Mouse (Mus musculus) urinary bladder, postnatal 14 days (tissue): Measurements from ENCODE around the gene Gfpt1.
"Not testable (repeated sequence)": the region's sequence is repeated elsewhere in the genome, so short reads cannot be mapped to it uniquely, and the experiment has no call there.

ENCODE experiments used
- DNase-seq: peaks from one replicate; pipeline ENCODE4 v3.0.0; 2021; ENCODE audit warnings: low spot score

The Gfpt1 gene

DNA sequence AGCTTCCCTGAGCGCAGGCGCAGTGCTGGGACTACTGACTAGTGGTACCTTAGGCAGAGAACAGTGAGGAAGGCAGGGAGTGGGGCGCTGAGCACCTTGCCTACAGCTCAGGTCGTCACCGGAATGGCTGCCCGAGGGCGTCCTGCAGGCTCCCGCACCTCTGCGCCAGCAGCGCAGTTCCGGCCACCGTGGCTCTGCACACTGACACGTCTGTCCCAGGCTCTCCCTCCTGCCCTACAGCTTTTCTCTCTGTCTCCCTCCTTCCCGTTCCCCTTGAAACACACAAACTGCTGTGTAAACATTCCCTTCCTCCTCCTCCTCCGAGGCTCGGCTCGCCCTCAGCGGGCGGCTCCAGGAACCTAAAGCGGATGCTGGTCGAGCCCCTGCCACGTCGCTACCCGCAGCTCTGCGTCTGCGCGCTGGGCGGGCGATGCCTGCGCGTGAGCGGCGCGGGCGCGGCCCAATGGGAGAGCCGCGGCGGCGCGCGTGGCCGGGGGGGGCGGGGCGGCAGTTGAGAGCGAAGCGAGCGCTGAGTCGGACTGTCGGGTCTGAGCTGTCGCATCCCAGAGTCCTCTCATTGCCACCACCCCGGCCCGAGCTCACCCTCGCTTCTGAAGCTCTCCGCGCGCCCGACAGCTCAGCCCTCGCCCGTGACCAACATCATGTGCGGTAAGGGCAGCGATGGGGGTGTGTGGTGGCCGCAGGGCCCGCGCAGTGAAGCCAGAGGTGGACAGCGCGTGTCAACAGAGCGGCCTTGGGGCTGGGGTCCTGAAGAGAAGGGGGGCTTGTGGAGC is at the start of gene Gfpt1:
Gene Gfpt1 (plus strand): TSS at position 510 of the 794 bp plus-strand sequence.
- DNase-seq, result peak; percentile 97

DNA sequence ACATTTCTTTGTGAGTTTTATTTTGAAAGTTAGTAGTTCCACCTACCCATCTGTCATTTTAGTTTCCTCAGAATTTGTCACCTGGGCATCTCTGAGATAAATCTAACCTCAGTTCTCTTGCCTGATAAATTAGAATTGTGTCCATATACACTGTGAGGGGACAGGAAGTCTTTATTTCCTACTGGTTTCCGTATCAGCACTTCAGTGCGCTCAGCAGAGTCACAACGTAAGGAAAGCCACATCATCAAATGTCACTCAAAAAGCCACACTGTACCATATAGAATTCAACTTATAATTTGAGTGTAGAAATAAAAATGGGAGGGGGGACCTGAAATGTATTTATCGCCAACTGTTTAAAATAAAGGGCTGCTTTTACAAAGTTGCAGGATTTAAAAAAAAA is 48.4 kb upstream of the Gfpt1 start:
- DNase-seq, result no peak

DNA sequence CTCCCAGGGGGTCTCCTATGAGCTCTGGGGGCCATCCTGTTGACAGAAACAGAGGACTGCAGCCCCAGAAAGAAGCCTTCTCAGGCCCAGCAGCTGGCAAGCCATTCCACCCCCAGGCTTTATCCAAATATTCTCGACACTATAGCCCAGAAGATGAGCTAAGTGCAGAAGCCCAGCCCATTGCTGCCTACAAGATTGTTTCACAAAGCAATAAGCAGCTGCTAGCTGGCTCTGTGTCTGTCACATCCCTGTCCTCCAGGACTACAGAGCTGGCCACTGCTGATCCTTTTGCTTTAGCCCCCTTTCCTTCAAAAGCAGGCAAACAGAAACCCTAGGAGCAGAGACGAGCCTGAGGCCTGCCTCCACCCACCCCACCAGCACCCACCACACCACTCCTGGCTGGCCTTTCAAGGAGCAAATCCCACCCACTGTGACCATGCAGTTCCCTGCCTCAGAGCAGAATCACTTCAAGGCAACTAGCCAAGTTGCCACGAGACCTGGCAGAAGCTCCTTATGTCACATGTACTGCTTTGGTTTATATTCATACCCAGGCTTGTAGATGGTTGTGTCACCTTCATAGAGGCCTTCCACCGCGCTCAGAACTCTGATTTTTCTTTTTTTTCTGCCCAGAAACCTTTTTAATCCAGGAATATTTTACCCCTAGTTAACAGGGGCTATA is 45.9 kb upstream of the Gfpt1 start:
- DNase-seq, result no peak

DNA sequence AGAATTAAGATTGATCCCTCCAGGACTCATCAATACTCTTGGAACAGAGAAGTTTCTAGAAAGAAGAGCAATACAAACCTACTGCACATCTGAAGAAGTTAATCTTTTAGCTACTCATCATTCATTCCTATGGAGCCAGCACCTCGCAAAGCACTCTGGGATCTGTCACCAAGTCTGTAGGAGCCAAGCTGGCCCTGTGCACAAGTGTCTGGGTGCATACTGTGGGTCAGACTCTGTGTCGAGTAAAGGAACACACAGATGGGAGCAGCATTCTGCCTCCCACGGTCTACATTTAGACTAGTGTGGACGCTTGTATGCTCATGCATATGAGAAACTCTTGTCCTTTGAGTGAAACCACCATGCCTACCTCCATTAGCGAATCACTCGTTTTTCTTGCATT is 45.3 kb upstream of the Gfpt1 start:
- DNase-seq, result no peak

DNA sequence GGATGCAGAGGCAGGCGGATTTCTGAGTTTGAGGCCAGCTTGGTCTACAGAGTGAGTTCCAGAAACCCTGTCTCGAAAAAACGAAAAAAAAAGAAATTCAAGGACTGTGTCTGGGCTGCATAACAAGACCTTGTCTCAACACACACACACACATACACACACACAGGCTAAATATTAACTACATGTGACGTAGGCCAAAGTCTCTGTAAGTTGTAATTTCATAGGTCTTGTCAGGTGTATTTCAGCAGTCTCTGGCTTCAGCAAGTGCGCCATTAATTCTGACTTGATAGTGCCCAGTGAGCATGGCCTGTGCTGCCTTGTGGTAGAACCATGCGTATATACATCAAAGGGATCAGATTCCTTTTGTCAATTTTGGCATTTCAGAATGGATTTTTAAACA is 40.7 kb upstream of the Gfpt1 start:
- no peak for DNase-seq

DNA sequence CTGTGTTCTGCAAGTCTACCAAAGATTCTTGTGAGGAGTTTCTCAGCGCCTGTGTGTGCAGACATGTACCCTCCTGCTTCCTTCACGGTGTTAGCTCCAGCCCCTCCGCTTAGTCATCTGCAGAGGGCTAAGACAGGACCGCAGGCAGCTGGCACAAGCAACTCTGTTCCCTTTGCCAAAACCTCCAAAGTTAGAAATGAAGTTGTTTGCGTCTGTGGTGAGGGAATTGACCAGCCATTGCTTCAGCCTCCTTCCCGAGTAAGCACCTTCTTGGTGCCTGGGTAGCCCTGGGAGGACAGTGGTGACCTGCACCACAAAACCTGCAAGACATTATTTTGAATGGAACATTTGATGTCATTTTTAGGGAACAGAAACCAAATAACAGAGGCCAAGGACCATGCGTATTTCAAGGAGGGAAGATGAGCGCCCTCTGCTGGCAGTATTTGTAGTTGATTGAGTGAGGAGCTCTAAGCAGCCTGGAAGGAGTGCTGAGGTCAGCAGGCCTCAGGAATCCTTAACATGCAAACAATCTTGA is 40.1 kb upstream of the Gfpt1 start:
- peak; percentile 89 for DNase-seq

DNA sequence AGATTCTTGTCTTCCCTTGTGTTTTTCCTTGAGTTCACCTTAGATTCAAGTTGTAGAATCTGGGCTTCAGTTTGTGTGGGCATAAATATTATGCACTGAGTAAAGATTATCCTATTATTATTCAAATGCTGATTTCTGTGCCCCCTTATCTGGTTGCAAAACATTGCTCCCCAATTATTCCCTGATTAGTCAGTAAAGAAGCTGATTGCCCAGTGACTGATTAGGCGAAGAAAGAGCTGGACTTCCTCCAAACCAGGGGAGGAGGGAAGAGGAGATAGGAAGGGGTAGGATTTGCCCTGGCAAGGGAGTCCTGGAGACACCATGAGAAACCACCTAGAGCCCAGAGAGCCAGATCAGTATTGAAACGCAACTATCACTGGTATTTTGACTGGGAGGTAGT is 38.5 kb upstream of the Gfpt1 start:
- DNase-seq, result no peak

DNA sequence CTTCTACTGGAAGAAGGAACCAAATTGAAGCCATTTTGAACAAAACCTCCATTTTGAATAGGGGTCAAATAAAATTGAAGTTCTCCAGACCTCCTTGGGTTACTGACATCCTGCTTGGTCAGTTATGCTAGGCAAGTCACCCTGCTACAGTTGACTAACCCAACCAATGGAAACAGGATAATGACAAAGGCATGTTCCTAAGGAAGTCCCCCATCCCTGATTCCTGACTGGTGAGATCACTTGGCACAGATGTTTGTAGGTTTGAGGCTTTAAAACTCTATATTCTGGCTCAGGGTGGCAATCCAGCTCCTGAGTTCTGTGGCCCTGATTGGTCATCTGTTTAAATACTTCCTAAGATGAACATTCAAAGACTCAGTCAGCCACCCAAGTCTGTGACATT is 37.1 kb upstream of the Gfpt1 start:
- DNase-seq, result no peak

DNA sequence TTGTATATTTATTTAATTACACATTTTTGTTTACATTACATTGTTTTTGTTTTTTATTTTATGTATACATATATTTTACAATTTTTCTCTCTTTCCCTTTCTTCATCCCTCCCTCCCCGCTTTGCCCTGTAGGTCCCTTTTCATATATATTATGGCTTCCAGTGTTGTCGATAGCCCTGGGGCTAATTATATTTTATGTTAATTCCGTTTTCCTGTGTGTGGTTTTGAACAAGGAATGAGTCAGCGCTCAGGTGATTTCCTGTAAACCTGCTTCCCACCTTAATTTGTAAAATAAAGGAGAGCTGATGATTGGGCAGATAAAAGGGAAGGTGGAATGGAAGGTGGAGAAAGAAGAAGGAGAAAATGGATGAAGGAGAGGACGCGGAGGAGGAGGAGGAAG is 33.8 kb upstream of the Gfpt1 start, which contains the start of gene Nfu1:
Gene Nfu1 (plus strand): TSS at position 350 of the 400 bp plus-strand sequence.
- no peak for DNase-seq

DNA sequence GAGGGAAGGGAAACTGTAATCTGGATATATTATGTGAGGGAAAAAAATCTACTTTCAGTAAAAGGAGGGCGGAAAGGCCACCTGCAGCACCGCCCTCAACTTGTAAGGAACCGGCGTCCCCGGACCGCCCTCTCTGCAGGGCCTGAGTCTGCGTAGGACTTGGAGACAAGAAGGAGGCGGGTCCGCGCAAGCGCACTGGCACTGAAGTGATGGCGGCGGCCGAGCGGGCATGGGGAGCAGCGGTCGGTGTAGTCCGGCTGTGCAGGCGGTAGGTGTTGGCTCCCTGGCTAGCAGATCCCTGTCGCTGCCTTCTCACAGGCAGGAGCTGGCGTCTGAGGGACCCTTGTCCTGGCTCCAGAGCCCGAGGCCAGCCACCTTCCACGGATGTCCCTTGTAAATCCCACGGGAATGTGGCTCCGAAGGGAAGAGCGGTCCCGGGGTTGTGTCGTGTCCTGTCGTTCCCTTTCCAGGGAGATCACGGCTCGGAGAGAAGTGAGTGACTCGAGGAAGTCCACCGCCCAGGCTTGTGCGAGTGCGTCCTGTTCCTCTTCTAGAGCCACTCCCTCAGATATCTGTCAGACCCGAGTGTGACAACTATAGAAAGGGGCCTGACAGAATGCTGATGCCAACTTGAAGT is 32.8 kb upstream of the Gfpt1 start:
- peak; percentile 96 for DNase-seq

DNA sequence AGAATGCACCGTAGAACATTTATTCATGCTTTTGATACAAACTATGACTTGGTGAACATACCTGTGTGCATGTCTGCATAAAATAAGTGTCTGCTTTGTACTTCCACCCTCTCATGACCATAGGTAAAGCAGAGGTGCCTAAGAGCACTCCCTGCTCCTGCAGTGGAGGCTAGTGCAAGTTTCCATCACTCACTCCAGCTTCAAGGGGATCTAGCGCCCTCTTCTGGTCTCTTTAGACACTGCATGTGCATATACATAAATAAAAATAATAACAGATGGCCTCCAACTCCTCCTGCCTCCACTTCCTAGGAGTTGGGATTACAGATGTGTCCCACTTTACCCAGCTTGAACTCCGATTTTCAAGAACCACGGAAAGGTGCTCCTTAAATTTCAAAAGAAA is 25.7 kb upstream of the Gfpt1 start:
- DNase-seq, result no peak

DNA sequence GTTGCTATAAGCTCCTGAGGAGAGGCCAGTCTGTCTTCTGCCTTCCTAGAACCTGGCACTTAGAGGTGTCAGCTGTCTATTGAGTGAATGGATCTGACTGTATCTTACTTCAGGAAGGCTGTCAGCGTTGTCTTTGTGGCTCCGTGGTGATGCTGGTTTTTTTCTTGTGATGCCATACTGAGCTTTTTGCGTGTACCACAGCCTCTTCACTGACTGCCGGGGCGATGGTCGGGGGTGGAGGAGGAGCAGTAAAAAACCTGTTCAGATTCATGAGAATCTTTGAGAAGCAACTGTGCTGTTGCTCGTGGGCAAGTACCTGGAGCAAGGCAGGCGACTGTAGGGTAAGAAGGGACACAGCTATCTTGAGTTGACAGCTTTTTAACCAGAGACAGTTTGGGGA is 23.8 kb upstream of the Gfpt1 start:
- no peak for DNase-seq

DNA sequence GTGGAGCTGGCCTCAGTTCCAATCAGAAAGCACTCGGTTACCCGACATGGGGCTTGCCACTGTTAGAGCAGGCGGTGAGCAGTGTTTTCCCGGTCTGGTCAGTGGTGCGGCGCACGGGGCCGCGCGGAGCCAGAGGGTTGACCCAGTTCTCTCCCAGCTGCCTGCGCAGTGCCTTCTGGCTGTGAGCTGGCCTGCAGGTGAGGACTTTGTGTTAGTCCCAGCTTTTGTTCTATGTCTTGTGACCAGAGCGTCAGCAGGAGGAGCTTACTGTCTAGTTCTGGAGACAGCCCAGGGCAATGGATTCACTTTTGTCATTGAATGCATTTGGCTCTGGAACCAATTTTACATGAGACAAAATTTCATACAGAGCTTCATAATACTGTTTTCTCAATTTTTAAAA is 20.9 kb upstream of the Gfpt1 start:
- DNase-seq, result no peak

DNA sequence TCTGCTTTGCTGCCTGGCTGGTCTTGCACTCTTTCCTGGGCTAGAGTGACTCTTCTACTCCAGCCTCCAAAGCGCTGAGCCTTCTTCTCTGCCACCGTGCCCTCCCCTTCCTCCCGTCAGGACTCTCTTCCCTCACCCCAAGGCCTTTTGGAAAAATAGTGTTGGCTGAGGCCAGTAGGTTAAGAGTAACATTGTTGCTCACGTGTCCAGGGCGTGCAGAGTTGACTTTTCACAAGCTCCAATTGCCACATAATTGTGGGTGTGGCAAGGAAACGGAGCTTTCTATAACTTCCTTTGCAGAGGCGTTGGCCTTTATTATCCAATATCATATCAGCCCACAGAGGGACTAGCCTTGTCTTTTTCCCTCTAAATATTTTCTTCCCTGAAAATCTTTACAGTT is 15.7 kb upstream of the Gfpt1 start:
- DNase-seq, result peak; percentile 15

DNA sequence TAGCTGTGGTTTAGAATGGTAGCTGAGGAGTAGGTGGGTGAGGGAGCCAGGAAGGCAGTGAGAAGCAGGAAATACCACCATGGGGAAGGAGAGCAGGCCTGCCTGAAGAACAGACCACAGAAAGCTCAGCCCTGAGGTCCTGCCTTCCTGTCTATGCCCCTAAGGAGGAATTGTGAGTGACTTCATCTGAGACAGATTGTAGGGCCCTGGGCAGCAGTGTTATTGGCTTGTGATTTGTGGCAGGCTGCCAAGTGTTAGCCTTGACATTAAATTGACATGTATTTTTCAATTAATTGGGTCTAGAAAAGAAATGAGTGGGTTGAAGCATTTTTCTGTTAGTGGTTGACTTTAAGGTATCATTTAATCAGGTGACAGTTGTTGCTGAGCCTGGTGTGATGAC is 13.8 kb upstream of the Gfpt1 start:
- DNase-seq, result no peak

DNA sequence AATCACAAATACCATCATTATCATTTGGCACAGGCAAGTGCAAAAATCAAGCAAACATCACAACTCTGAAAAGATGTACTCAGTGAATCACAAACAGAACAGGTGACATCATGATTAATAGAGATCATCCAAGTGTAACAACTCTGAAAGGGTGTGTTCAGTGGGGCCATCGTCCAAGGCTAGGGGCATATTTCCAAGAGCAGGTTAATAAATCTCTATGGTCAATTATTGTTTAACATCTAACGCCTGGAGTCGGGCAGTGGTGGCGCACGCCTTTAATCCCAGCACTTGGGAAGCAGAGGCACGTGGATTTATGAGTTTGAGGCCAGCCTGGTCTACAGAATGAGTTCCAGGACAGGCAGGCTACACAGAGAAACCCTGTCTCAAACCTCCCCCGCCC is 11.3 kb upstream of the Gfpt1 start:
- not testable (repeated sequence) for DNase-seq

DNA sequence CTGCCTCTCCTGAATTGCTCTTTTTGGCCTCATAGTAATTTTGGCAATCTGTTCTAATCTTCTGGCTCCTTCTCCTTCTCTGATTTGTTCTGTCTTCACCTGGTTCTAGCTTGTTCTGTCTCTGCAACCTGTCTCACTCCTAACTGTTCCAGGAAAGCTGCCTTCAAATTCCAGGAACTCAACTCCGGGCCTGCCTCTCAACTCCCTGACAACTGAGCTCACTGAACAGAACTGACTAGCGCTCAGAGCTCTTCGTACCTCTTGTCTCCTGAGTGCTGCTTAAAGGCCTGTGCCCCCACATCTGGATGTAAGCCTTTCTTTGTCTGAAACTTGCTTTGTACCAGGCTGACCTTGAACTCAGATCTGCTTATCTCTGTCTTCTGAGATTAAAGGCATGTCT is 10.2 kb upstream of the Gfpt1 start:
- DNase-seq, result no peak

DNA sequence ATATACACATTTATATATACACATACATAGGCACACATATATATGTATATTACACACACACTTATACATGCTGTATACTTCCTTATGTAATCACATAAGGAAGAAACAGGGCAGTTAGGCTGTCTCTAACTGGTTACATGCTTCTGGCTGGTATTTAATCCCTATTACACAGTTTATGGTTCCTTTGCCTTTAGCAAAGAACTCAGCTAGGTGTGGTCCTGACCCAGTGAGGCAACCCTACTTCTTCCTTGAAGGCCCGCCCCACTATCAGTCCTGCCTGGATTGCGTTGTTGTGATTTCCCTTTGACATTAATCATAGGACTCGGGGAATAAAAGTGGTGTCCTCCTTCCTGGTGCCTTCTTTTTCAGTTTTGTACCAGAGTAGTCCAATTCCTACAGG is 8.3 kb upstream of the Gfpt1 start:
- no peak for DNase-seq

DNA sequence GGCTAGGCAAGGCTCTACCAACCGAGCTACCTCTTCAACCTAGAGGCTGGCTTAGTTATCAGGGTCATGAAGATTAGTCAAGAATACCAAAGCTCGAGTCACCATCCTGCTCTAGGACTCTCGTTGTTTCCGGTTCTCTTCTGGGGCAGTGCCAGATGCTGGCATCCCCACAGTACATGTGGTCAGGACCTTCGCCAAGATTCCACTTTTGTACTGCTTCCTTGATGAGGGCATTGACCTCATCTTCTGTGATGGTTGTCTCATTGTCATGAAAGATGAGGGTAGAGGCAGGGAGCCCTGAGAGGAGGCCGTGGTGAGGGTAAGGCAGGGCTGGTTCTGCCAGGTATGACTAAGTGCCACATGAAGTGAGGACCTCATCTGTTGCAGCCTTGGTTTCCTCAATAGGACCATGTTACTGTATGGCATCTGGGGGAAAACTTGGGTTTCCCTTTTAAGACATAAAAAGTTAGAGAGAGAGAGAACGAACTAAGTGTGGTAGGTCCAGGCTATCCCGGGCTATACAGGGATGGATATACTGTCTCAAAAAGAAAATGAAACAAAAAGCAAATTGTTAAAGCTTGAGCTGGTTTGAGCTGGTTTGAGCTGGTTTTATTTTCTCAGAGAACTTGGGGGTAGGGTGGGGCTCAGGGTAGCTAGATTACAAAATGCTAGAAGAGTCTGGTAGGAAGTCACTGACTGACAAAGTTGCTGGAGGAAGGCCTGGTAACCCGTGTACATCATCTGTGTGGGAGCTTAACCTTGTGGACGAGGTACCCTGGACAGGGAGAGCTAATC is 4.6 kb upstream of the Gfpt1 start:
- DNase-seq, result no peak

DNA sequence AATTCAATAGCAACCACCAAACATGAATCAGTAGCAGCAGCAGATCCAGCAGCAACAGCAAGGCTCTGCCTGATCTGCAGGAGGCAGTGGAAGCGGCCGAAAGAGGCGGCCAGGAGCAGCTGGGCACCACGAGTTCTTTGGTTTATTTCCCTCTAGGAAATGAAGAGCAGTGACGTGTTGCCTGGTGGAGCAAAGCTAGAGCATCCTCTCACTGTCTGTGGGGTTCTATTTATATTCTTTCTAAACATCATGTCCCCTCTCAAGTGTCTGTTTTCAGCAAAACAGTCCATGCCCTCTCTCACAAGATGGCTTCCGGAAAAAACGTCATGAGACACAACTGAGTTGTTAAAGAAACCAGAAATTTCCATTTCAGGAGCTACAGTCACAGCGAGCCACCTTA is 3.5 kb upstream of the Gfpt1 start:
- no peak for DNase-seq

DNA sequence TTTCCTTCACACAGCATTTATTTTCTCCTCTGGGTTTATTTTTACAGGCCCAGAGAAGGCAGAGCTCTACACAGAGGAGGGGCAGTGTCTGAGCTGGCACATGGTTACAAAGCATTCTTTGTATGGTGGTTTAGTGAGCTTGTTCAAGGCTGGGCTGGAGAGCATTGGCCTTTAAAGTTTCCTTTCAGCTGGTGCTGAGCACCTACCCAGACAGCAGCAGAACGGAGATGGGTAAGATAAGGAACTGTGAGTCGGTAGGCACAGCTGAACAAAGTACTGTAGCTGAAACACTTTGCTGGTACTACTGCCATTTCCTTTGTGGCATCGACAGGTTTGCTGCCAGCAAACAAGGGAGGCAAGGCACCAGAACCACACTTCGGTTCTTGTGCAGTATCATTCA is 1.7 kb upstream of the Gfpt1 start:
- DNase-seq, result no peak

DNA sequence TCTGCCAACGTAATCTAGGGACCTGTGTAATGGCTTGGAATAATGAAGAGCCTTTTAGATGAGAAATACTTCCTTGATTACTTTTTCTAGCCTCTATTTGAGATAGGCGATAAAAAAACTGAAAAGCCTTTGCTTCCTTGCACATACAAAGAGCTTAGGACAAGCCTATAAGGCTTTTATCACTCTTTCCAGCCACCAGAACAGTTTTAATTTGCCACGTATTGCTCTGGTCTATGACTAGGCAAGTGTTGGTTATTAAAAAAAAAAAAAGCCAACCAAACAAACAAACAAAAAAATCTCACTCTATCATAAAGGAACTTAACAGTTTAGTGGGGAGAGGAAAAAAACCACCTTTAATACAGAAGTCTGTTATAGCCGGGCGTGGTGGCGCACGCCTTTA is 1.2 kb upstream of the Gfpt1 start:
- DNase-seq, result no peak
